Mouse (Mus musculus) frontal cortex, postnatal 25 days (tissue): ENCODE results near the gene Galnt18.

Source experiments
- DNase-seq, 2 experiments: peaks; one replicate each; pipeline ENCODE4 v3.0.0; 2022; ENCODE audit warnings: low spot score in 2 of 2

Gene Galnt18

DNA sequence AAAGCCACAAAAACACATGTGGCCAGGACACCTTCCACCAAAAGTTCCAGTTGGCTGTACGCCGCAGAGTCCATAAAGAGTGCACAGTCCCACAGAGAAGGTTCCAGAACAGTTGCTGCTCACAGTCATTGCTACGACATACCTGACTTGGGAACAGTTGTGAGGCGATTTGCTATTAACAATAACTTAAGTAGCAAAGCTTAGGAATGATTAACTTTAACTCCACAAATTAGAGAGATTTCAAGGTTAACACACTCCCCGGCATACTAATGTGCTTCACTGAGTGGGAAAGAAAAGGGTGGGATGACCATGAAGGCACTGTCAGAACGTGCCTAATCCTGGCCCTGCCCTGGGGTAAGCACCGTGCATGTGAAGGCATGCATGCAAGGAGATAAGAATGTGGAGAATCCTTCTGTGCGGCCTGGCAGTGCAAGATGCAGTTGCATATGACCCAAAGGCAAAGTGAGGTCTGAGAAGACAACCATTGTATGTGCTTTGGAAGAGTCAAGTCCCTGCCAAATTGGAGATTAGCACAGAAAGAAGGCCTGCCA, 8.5 kb downstream of the Galnt18 start:
- DNase-seq, result no peak

DNA sequence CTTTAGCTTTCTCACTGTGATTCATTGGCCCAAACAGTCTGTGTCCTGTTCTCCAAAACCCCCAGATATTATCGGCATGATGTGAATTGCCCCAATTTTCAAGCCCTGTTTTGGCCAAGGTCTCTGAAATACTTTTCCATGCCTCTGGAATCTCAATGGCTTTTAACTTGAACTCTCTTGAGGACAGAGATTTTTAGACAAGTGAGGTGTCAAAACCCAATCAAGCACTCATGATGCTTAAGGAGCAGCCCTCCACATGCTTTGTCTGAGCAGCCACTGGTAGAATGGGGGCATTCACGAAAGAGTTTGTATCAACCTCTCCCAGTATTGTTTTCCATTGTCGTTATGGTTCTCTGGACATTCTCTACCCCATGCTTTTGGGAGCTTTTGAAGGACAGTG, 9.2 kb downstream of the Galnt18 start:
- no peak for DNase-seq

DNA sequence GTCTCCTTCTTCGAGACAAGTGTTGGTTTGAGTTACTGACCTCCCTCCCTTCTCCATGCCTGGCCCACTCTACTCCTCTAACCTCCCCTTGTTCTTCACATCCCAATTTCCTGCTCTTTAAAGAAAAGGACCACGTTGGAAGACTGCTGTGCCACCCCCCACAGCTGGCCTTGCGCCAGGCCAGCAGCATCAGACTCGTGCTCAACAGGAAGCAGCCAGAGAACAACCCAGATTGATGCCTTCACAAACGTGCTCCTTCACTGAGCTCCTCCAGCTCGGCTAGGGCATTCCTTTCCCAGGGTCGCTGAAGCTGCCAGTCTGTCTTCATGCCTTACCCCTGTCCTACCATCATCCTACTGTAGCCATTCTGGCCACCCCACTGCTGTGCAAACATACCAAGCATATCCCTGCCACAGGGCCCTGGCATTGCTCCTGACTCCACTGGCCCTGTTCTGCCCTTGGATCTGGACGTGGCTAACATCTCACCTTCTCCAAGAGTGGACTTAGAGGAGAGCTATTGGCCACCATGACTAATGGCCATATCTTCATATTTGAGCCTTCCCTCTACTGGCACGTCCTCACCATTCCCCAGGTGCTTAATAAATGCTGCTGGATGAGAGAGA, 13.5 kb downstream of the Galnt18 start:
- DNase-seq, result no peak

DNA sequence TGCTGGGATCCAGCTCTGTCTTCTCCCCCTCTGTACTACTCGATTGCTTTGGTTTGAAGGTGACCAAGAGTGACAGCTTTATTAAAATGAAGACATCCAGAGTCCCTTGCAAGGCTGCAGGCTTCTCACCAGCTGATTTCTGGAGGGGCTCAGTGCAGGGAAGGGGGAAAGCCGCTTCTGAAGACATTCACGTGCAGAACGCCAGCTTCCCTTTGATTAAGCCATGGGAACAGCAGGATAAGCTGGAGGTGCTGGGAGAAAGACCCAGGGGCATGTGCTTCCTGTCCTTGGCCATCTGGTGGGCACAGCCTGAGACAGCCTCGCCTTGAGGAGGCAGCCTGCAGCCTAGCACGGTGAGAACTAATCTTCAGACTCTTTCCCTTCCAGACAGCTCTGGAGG, 17.0 kb downstream of the Galnt18 start:
- DNase-seq, result no peak

DNA sequence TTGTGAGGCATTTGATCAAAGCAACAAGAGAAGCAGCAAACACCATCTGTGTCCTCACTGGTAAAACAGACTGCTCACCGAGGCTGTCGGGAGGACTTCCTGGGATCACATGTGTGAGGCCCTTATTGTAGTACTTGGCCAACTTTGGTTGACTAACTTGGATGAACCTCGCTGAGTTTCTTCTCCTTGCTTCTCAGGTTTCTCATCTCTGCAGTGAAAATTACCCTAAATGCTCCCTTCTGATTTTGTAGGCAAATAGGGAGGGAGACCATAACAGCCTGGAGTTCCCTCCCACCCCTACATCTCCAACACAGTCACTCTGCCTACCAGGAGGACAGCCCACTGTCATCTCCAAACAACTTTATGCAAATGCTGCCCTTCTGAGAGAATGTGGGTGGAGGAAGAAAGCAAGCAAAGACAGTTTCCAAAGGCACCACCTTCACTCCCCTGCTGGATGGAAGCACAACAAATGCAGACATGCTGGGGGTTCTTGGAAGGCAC, 31.2 kb downstream of the Galnt18 start:
- DNase-seq, result no peak

DNA sequence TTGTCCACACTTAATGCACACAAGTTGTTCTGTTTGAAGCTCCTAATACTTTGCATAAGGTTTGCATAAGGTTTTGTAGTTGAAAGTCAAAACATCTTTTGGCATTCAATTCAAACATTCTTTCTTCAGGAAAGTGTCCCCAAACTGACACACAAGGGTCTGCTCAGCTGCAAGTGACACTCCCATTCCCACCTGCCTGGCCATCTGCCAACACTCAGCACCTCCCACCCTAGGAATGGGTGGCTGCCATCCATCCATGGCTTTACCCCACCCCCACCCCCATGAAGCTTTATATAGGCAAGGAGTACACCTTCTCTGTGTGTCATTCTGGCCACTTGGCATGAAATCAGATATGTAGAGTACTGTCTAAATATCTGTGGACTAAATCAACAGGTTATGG, 35.0 kb downstream of the Galnt18 start:
- no peak for DNase-seq

DNA sequence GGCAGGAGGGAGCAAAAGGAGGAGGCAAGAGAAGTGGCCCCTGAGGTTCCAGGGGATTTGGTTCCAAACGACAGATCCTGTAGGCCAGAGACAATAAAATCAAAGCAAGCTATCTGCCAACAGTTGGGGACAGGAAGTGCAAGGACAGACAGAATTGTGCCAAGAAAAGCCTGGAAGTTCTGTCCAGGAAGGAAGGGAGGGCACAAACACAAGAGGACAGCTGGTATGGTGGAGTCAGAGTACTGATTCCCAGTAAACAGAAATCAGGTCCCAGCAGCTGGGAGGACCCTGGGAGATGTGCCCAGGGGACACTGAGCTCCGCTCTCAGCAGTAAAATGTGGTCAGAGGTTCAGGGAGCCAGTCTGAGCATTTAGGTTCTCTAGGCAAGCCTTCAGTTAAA, 38.2 kb downstream of the Galnt18 start:
- no peak for DNase-seq

DNA sequence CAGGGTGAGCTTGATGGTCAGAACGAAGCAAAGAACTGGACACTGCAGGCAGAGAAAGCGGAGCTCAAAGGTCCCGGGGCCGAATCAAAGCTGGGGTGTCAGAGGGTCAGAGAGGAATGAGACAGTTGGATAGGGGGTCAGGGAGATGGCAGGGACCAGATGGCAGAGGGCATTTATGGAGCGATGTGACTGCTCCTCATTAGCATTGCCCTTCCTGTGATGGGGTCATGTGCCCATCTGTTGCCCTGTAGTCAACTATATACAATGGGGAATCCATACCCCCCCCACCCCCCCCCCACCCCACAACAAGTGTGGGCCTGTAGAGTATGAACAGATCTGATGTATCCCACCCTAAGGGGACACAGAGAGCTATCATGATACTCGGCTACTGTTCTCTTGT, 39.7 kb downstream of the Galnt18 start:
- no peak for DNase-seq

DNA sequence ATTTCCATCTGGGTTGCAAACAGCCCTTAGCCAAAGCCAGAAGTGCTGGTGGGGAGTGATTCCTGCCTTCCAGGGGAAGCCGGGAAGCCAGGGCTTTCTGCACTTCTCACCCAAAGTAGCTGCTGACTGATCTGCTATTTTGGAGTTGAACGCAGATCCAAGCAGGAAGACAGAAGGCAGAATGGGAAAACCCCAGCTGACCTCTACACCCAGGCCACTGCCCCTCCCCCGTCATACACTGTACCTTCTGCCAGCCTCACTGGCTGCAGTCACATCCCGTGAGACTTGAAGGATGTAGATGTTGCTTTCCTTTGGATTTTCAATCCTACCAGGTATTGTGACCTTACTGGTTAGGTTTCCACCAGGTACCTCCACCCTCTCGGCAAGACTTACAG, 40.4 kb downstream of the Galnt18 start:
- DNase-seq, result no peak

DNA sequence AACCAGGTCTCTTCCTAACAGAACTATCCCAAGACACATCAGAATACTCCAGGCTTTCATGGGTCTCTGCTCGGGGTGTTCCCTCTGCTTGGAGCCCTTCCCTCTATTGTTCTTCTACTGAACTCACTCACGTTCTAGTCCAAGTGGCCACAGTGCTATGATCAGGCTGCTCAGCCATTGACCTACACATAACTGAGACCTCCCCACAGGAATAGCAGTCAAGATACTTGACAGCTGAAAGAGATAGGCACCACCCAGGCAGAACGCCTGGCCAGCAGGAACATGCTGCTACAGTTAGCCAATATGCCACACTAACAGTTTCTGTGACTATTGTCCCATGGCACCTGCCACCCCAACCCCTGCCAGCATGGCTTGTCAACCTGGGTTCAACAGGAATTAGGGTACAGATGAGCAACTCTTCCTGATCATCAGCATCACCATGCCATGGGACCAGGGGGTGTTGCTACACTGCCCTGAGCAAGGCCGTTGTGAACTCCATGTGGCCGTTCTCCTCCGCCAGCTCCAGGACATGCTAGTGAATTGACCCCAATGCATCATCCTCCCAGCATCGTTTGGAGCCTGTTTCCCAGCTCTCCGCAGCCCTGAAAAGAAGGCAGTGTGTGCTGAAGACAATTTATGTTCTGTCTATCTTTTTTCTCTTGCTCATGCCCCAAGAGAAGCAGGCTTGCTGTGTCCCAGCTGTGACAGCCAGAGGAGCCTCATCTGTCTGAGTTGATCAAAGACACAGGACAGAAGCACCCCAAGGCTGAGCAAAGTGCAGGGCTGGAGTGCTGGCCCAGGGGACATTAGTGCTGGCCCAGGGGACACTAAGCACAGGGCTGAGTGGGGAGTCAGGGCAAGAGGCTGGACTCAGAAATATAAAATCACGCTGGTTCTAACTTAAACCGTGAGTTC, 41.1 kb downstream of the Galnt18 start:
- DNase-seq, result no peak

DNA sequence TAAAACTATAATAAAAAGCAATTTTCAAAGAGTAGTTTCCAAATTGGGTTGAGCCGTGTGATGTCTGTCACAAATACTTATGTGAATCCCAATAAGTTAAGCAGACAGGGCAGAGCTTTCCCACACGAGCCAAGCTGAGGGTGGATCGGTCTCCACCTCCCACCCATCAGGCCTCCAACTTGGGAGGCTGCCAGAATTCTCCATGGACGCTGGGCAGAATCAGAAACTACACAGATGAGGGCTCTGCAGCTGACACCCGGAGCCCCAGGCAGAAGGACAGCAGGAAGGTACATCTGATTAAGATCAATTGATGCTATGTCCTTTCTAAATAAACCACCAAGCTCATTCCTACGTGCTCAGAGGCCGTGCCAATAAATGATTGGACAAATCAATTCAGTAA, 42.4 kb downstream of the Galnt18 start:
- no peak for DNase-seq

DNA sequence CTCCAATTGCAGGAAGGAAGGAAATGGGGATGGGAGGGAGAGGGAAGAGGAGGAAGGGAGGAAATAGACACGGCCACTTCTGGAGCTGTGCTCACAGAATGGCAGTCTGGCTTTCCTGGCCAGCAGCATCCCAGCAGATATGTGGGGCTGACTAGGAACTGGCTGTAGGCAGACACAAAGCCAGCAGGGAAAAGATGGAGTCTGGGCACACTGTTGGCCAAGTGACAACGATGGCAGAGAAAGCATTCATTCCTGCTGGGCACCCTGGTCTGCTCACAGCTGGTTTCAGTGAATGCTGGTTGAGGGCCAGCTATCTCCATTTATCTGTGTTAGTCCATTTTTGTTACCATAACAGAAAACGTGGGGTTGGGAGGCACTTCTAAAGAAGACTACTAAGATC, 43.4 kb downstream of the Galnt18 start:
- no peak for DNase-seq

DNA sequence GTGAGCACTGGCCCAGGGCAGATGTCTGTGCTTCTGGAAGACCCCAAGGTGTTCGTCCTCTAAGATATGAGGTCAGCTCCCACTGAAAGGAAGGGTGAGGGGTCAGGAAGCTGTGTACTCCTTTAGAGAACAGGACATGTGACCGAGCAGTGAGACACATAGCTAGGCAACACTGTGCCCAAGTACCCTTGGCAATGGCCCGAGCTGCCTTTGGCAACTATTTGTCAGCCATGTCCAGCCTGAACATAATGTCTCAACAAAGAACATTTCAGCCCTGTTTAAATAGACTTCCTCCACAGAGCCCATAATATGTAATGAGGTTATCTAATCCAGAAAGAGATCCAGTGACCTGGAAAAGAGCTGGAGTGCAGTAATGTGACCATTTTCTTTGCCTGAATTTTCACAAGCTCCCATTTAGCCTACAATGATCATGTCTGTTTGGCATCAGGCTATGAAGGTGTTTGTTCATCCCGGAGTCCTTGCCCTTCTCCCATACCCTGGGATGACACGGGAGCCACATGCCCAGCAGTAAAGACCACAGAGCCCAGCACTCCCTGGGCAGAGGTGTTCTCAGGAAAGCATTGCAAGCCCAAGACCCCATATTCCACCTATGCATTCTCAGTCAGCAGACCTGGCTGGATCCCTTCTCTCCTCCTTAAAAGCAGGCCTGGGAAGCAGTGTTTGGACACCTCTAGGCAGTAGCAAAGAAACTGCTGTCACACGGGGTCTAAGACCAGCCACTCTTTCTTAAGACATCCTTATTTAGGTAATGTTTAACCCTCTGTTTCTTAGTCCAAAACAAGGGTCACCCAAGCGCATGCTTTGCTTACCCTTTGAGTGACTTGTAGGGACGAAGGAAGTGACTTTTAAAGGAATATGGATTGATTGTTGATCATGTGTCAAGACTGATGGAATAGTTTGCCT, 49.2 kb downstream of the Galnt18 start:
- no peak for DNase-seq

DNA sequence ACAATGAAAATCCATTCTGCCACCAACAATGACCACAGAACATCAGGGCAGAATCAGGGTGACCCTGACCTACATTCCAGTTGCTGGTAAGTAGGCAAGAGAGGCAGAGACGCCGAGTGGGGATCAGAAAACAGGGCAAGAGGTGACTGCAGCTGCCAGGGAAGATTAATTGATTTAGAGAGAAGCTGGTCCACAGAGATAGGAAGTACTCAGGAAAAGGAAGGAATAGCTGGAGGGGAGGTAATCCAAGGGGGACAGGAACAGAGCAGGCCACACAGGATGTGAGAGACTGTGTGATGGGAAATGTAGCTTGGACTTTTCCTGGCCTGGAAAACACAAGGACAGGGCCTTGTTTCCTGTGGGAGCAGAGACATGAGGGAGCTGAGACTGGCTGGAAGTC, 52.8 kb downstream of the Galnt18 start:
- no peak for DNase-seq

DNA sequence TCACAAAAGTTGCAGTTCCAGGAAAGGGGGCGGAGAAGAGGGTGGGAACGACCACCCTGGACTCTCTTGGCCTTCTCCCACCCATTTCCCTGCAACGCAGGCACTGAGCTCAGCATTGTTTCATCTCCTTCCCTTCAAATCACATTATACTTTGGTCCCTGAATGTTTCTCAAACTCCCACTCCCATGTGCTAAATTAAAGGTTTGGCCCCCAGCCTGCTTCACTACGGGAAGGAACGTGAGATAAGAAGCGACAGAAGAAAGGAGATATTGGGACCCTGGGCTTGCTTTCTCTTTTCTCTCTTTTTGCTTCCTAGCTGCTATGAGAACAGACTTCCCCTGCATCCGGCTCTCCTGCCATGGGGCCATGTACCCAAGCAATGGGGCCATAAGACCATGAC, 55.0 kb downstream of the Galnt18 start:
- no peak for DNase-seq

DNA sequence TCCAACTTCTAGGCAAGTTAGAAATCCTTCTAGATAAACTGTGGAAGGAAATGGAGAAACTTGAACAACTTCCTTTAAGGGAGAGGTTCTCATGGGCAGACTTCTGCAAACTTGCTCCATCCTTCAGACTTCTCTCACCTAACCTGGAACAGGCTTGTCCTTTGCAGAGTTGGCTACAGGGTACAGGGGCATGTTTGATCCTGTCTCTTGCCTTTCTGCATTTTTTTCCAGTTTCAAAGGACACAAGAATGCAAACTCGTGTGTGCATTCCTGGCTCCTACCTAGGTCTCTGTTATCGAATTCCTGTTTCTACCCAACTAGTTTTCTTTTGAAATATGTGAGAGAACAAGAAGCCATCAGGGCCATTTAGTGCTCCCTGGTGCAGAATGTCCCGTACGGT, 55.8 kb downstream of the Galnt18 start:
- DNase-seq, result no peak

DNA sequence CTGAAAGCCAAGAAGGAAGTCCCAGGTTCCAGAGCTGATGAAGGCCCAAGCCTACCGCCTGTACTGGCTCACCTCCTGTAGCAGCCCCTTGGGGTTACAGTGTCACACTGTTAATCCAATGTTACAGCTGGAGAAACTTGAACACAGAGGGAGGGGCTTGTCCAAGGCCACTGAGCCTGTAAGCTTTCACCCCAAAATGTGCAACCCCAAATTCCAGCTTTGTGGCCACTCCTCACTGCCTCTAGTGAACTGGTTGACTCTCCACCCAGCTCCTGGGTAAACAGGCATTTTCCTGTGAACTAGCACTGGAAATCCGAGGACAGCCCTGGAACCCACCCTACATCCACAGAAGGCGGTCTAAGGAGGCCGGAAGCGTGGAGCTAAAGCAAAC, 58.5 kb downstream of the Galnt18 start:
- no peak for DNase-seq

DNA sequence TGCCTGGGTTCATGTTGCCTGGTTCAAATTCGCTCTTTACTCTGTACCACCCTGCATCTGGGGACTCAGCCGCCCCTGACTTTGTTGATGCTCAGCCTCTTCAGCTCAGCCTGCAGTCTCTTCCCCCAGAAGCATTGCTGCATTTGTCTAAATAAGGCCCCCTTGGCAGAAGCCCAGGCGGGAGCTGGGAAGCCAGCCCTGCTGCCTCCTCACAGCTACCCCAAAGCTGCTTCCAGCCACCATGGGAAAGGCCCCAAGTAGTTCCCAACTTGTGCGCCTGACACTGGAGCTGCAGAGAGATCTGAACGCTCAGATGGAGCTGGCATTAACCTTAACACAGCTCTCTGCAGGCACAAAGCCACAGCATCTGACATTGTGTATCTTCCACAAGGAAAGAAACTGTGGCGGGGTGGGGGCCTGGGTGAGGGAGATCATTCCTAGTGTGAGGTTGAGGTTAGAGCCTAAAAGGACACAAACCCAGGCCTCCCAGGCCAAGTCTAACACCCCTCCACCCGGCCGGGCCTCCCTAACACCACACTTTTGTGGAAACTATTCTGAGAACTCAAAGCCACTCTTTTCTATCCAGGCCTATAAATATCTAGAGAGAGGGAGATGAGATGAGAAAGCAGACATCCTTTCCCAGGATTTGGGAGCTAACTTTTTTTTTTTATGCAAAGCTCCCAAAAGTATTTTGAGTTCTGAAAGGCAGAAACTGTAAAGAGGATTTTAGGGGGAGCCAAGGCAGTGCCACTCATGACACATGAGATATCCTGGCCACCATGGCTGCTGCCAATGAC, 59.1 kb downstream of the Galnt18 start:
- DNase-seq, result peak; percentile 35 to 41

DNA sequence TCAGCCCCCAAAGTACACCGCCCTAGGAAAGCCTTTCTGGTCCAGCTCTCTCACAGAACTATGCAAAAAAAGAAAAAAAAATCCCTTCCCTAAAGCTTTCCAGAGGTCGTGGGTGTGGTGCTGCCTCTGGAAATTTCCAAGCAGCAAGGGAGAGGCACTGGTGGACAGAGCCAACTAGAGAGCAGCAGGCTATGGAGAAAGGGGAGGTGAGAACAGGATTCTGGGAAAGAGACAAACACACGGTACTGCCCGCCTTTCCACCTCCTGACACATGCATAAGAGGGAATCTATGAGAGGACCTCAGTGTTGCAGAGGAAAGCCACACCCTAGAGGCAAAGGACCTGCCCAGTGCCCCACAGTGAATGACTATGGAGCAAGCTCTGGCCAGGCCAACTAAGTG, 60.9 kb downstream of the Galnt18 start:
- no peak for DNase-seq

DNA sequence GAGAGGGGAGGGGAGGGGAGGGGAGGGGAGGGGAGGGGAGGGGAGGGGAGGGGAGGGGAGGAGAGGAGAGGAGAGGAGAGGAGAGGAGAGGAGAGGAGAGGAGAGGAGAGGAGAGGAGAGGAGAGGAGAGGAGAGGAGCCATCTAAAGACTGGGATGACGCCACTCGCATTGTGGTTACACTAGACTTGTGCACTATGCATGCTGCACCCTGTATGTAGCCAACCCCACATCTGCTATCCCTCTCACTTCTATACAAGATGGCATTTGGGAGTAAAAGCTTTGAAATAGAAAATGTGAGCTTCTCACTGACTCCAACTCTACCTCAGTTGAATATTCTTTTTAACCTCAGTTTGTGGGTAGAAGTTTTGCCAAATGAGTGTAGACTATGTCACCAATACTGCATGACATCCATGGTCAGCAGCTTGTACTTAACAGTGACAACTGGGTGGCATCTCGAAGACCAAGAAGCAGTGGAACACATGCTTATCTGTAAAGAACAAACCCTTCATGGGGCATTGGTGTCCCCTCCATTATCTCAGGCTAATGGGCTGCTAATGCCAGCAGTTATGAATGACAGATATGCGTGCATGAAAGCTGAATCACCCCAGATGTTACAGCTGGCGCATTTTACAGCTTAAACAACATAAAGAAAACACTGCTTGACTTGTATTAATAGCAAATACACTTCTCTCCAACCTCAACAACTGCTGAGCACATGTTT, 65.0 kb downstream of the Galnt18 start:
- DNase-seq, result no peak
